In the genomic region with DNA sequence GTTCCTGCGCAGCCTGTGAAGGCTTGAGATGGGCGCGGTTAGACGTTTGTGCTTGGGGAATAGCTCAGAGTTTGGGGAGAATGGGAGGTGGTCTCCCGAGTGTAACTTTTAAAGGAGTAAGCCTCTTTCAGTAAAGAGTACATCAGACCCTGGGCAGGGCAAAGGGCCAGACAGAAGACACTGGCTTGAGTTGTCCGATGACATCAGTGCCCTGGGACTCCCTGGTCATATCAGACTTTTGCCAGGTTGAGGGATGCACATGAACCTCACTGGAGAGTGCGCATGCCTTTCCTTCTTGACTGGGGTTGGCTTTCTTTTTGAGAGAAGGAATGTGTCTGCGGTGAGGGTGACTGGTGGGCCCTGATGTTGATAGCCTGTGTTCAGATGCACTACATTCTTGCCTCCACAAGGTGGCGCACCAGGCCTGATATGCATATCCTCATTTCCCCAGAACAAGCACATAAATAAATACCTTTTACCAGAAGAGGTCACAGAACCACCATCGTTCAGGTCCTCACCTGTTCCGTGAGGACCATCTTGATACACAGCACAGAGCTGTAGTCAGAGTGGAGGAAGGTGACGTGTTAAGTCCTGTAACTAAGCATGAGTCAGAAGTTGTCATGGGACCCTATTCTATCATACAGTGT, we compare ENCODE assay signal across 8 mouse cellular contexts. TPM values are rescaled to one million over a fixed set of nuclear protein-coding genes. Genes with fewer than 3 reads are reported as not detected.
DNase-seq lines count a peak whose midpoint lies in the region; ATAC-seq and TF ChIP-seq lines count a peak whose summit lies in the region.

No protein-coding gene starts in this region.

- ATAC-seq in hindbrain, embryonic 15.5 days (ENCODE audit: low FRiP score, low read depth) = 0 out of 2 replicates have a peak, but pooled peaks have one; percentile 45
- ATAC-seq in limb, embryonic 11.5 days (ENCODE audit: insufficient number of reproducible peaks, low FRiP score, low TSS enrichment, low read depth) = no peak

- TF ChIP-seq CTCF in lung, adult 2 months (IDR thresholded peaks at IDR 0.05; ENCODE audit: insufficient read depth, low read length) = peak; percentile 54

- H3K27me3 ChIP-seq in embryonic facial prominence, embryonic 10.5 days (replicated peaks; ENCODE audit: low read depth, poor library complexity, severe bottlenecking) = no peaks in the 10 kb centered on the region
- H3K27me3 ChIP-seq in hindbrain, embryonic 15.5 days = no peaks in the 10 kb centered on the region
- H3K27me3 ChIP-seq in limb, embryonic 11.5 days (ENCODE audit: control insufficient read depth, insufficient read depth, low read length) = no peaks in the 10 kb centered on the region

- H3K4me2 ChIP-seq in hindbrain, embryonic 15.5 days = no peak overlapping the region
- no peak overlapping the region for H3K4me2 ChIP-seq in limb, embryonic 11.5 days (ENCODE audit: low read depth, severe bottlenecking)

- 72% methylated on average over 12 of the region's 12 CpGs for WGBS in lung, adult 2 months
- WGBS in embryonic facial prominence, embryonic 10.5 days = 79% methylated on average over 12 of the region's 12 CpGs
- 76% methylated on average over 12 of the region's 12 CpGs for WGBS in hindbrain, embryonic 15.5 days
- WGBS in limb, embryonic 11.5 days = 80% methylated on average over 12 of the region's 12 CpGs

- H3K4me3 ChIP-seq in lung, adult 2 months (replicated peaks; ENCODE audit: extremely low read depth, low read depth, low read length) = no peak overlapping the region
- H3K4me3 ChIP-seq in embryonic facial prominence, embryonic 10.5 days = no peak overlapping the region
- no peak overlapping the region for H3K4me3 ChIP-seq in hindbrain, embryonic 15.5 days
- H3K4me3 ChIP-seq in limb, embryonic 11.5 days (ENCODE audit: low read depth, low read length) = no peak overlapping the region

- DNase-seq in lung, adult 2 months = no peak
- no peak for DNase-seq in lung, postnatal 25 days (ENCODE audit: low spot score)
- DNase-seq in adrenal gland, adult 2 months = peak; percentile 3
- peak; percentile 59 for DNase-seq in embryonic facial prominence, embryonic 10.5 days (ENCODE audit: low spot score)
- DNase-seq in limb, embryonic 11.5 days (ENCODE audit: low spot score) = peak; percentile 64
- DNase-seq in retina, postnatal 1 day = peak; percentile 69
- no peak for DNase-seq in spleen, postnatal 36 days (ENCODE audit: low spot score in 2 of 2)

- H3K9me3 ChIP-seq in embryonic facial prominence, embryonic 10.5 days = peaks cover 5% of the 10 kb centered on the region; the same call in 1 of the 2 replicates
- H3K9me3 ChIP-seq in hindbrain, embryonic 15.5 days = no peaks in the 10 kb centered on the region
- no peaks in the 10 kb centered on the region for H3K9me3 ChIP-seq in limb, embryonic 11.5 days (ENCODE audit: control insufficient read depth, low read length)

- no peaks in the 10 kb centered on the region for H3K4me1 ChIP-seq in lung, adult 2 months (ENCODE audit: control insufficient read depth, insufficient read depth, low read length)
- no peaks in the 10 kb centered on the region for H3K4me1 ChIP-seq in embryonic facial prominence, embryonic 10.5 days
- no peaks in the 10 kb centered on the region for H3K4me1 ChIP-seq in hindbrain, embryonic 15.5 days (replicated peaks)
- no peaks in the 10 kb centered on the region for H3K4me1 ChIP-seq in limb, embryonic 11.5 days (ENCODE audit: control insufficient read depth, insufficient read depth, low read length)

- H3K36me3 ChIP-seq in embryonic facial prominence, embryonic 10.5 days (replicated peaks) = no peaks in the 10 kb centered on the region
- no peaks in the 10 kb centered on the region for H3K36me3 ChIP-seq in hindbrain, embryonic 15.5 days
- no peaks in the 10 kb centered on the region for H3K36me3 ChIP-seq in limb, embryonic 11.5 days (ENCODE audit: control insufficient read depth, insufficient read depth, low read length)

- H3K27ac ChIP-seq in embryonic facial prominence, embryonic 10.5 days (replicated peaks) = no peak overlapping the region
- no peak overlapping the region for H3K27ac ChIP-seq in hindbrain, embryonic 15.5 days (replicated peaks)
- no peak overlapping the region for H3K27ac ChIP-seq in limb, embryonic 11.5 days (replicated peaks; ENCODE audit: low read depth, low read length)

- TF ChIP-seq POLR2A in lung, adult 2 months (IDR thresholded peaks at IDR 0.05; ENCODE audit: borderline replicate concordance, extremely low read depth, low read depth, low read length) = no peak

- H3K9ac ChIP-seq in hindbrain, embryonic 15.5 days = no peak overlapping the region
- no peak overlapping the region for H3K9ac ChIP-seq in limb, embryonic 11.5 days (ENCODE audit: low read length)

RNA-seq across cellular contexts. Expression of gene Rabl2, which starts 30.7 kb away (rescaled TPM):
- polyA plus RNA-seq in lung, adult 2 months (2012; rRNA removed) = 14.7 and 18.7 TPM in 2 replicates
- 10 to 100 TPM in 1 of 2 experiments, 1 to 10 TPM in 1; 8.6 to 10.3 TPM for total RNA-seq in adrenal gland, adult 2 months (2021)
- 6.4 and 7.2 TPM in 2 replicates for polyA plus RNA-seq in adrenal gland, adult 2 months (2012; rRNA removed)
- polyA plus RNA-seq in embryonic facial prominence, embryonic 10.5 days (2016; fragmentation: Nextera tagmentation; extraction: Ambion mirVana) = 70.3 and 74.6 TPM in 2 replicates
- 74.3 and 86.2 TPM in 2 replicates for polyA plus RNA-seq in hindbrain, embryonic 15.5 days (2015; fragmentation: Nextera tagmentation; extraction: Ambion mirVana)
- 66.9 and 70.3 TPM in 2 replicates for polyA plus RNA-seq in limb, embryonic 11.5 days (2014; fragmentation: Nextera tagmentation; extraction: Ambion mirVana)

RNA-seq across cellular contexts. Expression of gene Acr, which starts 54.3 kb away (rescaled TPM):
- polyA plus RNA-seq in lung, adult 2 months (2012; rRNA removed) = 2.8 and 2.9 TPM in 2 replicates
- under 1 TPM in 1 of 2 experiments, not detected in 1; 0.26 TPM for total RNA-seq in adrenal gland, adult 2 months (2021)
- 1.3 and 1.5 TPM in 2 replicates for polyA plus RNA-seq in adrenal gland, adult 2 months (2012; rRNA removed)
- polyA plus RNA-seq in embryonic facial prominence, embryonic 10.5 days (2016; fragmentation: Nextera tagmentation; extraction: Ambion mirVana) = 0.18 TPM in 1 of 2 replicates, not detected in the other
- 1.4 and 1.5 TPM in 2 replicates for polyA plus RNA-seq in hindbrain, embryonic 15.5 days (2015; fragmentation: Nextera tagmentation; extraction: Ambion mirVana)
- 0.17 TPM in 1 of 2 replicates, not detected in the other for polyA plus RNA-seq in limb, embryonic 11.5 days (2014; fragmentation: Nextera tagmentation; extraction: Ambion mirVana)

Comparison
In these comparisons a context has a peak if more than half of its experiments do, and no peak if none do; other contexts are left out.
1. DNase-seq: peak in adrenal gland, adult 2 months (single experiment), embryonic facial prominence, embryonic 10.5 days (single experiment), limb, embryonic 11.5 days (single experiment) and retina, postnatal 1 day (single experiment); none in lung, adult 2 months (single experiment), lung, postnatal 25 days (single experiment) and spleen, postnatal 36 days (0 of 2).